Comparison of ENCODE assay signal across 15 mouse cellular contexts in the genomic region with DNA sequence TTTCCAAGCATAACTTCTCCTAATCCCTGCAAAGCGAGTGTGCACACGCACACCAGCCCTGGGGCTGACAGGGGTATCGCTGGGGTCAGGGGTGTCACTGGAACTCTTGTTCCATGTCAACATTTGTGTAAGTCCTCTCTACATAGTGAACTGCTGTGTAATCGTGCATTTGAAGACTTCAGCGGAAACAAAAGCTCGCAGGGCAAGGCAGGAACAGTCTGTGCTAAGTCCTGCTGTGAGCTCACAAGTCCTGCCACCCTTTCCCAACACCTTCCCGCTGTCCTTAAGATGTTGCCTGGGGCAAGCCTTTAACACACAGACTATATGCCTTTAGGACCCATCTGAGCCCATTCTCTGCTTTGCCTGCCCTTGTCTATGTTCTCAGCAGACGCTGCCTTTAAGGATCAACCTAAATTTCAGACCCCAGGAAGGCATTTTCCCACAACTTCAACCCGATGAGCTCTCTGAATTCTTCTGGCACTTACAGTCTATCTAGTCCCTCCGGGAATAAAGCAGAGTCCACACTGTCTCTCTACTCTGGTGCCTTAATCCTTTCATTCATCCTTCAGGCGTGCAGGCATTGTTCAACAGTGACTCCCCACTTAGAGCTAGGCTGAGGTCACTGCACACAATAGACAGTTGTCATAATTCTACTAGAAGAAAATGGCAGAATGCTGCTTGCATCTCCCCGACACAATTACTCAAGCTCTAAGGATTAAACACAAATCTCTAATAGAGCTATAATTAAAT.
DNase-seq lines count a peak whose midpoint lies in the region; ATAC-seq lines count a peak whose summit lies in the region.
"Had no signal": no experiment of that assay in that cellular context is flagged by ENCODE, and none has a peak within 500 bp of the region (broad histone marks: within the 10 kb centered on the region; RNA-seq: fewer than 3 reads in every experiment).

No protein-coding gene starts in this region.

- H3K9ac ChIP-seq in hindbrain, embryonic 11.5 days (ENCODE audit: low read depth, low read length) = no peak overlapping the region
- 0 out of 2 replicates have a peak overlapping the region, but pooled peaks have one; percentile 7 for H3K9ac ChIP-seq in hindbrain, embryonic 14.5 days
- no peak overlapping the region for H3K9ac ChIP-seq in midbrain, embryonic 16.5 days (ENCODE audit: low read depth, low read length)
- H3K9ac ChIP-seq: liver, embryonic 13.5 days had no signal

- 25% methylated on average over 12 of the region's 12 CpGs for WGBS in hindbrain, embryonic 10.5 days
- WGBS in hindbrain, embryonic 11.5 days = 25% methylated on average over 12 of the region's 12 CpGs
- WGBS in hindbrain, embryonic 14.5 days = 20% methylated on average over 12 of the region's 12 CpGs
- 12% methylated on average over 12 of the region's 12 CpGs for WGBS in midbrain, embryonic 16.5 days

- ATAC-seq in hindbrain, embryonic 11.5 days (ENCODE audit: low FRiP score) = no peak
- ATAC-seq in hindbrain, embryonic 14.5 days (ENCODE audit: low FRiP score) = no peak
- 0 out of 2 replicates have a peak, but pooled peaks have one; percentile 27 for ATAC-seq in midbrain, embryonic 16.5 days

- no peak overlapping the region for H3K4me2 ChIP-seq in hindbrain, embryonic 11.5 days (replicated peaks; ENCODE audit: low read depth, low read length)
- no peak overlapping the region for H3K4me2 ChIP-seq in hindbrain, embryonic 14.5 days (replicated peaks)
- H3K4me2 ChIP-seq in midbrain, embryonic 16.5 days (ENCODE audit: low read length) = no peak overlapping the region
- H3K4me2 ChIP-seq: liver, embryonic 13.5 days had no signal

- no peaks in the 10 kb centered on the region for H3K9me3 ChIP-seq in hindbrain, embryonic 10.5 days
- H3K9me3 ChIP-seq in hindbrain, embryonic 11.5 days (ENCODE audit: control insufficient read depth, low read length) = no peaks in the 10 kb centered on the region
- H3K9me3 ChIP-seq in hindbrain, embryonic 14.5 days (ENCODE audit: control insufficient read depth, low read length) = no peaks in the 10 kb centered on the region
- H3K9me3 ChIP-seq in midbrain, embryonic 16.5 days (replicated peaks; ENCODE audit: control insufficient read depth, low read length, poor library complexity, severe bottlenecking) = no peaks in the 10 kb centered on the region
- H3K9me3 ChIP-seq: liver, embryonic 13.5 days had no signal

- H3K4me1 ChIP-seq in hindbrain, embryonic 10.5 days (replicated peaks) = peaks cover 70% of the 10 kb centered on the region
- peaks cover 9% of the 10 kb centered on the region; the same call in 1 of the 2 replicates for H3K4me1 ChIP-seq in hindbrain, embryonic 11.5 days (replicated peaks; ENCODE audit: control insufficient read depth, insufficient read depth, low read length)
- H3K4me1 ChIP-seq in hindbrain, embryonic 14.5 days (replicated peaks; ENCODE audit: control insufficient read depth, insufficient read depth, low read length) = peaks cover 41% of the 10 kb centered on the region
- H3K4me1 ChIP-seq in midbrain, embryonic 16.5 days (ENCODE audit: control insufficient read depth, insufficient read depth, low read length) = peaks cover 32% of the 10 kb centered on the region

- H3K36me3 ChIP-seq in hindbrain, embryonic 10.5 days = no peaks in the 10 kb centered on the region
- H3K36me3 ChIP-seq in hindbrain, embryonic 11.5 days (ENCODE audit: control insufficient read depth, insufficient read depth, low read length) = no peaks in the 10 kb centered on the region
- H3K36me3 ChIP-seq in hindbrain, embryonic 14.5 days (replicated peaks; ENCODE audit: control insufficient read depth, insufficient read depth) = no peaks in the 10 kb centered on the region
- H3K36me3 ChIP-seq in midbrain, embryonic 16.5 days (ENCODE audit: control insufficient read depth, insufficient read depth, low read length) = no peaks in the 10 kb centered on the region
- H3K36me3 ChIP-seq: liver, embryonic 13.5 days had no signal

- no peak overlapping the region for H3K4me3 ChIP-seq in hindbrain, embryonic 10.5 days
- H3K4me3 ChIP-seq in hindbrain, embryonic 11.5 days (ENCODE audit: low read depth, low read length) = no peak overlapping the region
- no peak overlapping the region for H3K4me3 ChIP-seq in hindbrain, embryonic 14.5 days (replicated peaks; ENCODE audit: low read length)
- no peak overlapping the region for H3K4me3 ChIP-seq in midbrain, embryonic 16.5 days (ENCODE audit: low read depth, low read length)
- H3K4me3 ChIP-seq: liver, embryonic 13.5 days; myocyte had no signal

- H3K27me3 ChIP-seq in hindbrain, embryonic 10.5 days (ENCODE audit: insufficient read depth, poor library complexity, severe bottlenecking) = no peaks in the 10 kb centered on the region
- no peaks in the 10 kb centered on the region; the same call in 1 of the 2 replicates for H3K27me3 ChIP-seq in hindbrain, embryonic 11.5 days (ENCODE audit: control insufficient read depth, insufficient read depth, low read length)
- H3K27me3 ChIP-seq in hindbrain, embryonic 14.5 days (ENCODE audit: control insufficient read depth, insufficient read depth, low read length) = no peaks in the 10 kb centered on the region
- no peaks in the 10 kb centered on the region for H3K27me3 ChIP-seq in midbrain, embryonic 16.5 days (ENCODE audit: control insufficient read depth, insufficient read depth, low read depth, low read length)
- H3K27me3 ChIP-seq: liver, embryonic 13.5 days had no signal

- DNase-seq in hindbrain, embryonic 10.5 days (ENCODE audit: low spot score) = no peak
- DNase-seq in hindbrain, embryonic 11.5 days (ENCODE audit: low spot score) = no peak
- DNase-seq in fat pad, adult 2 months (ENCODE audit: extremely low read depth, low read depth, low spot score) = peak; percentile 54
- DNase-seq in hindbrain, embryonic 14.5 days (ENCODE audit: low spot score) = no peak
- no peak for DNase-seq in layer of hippocampus, adult 18-20 months (ENCODE audit: low spot score in 2 of 2)
- no peak for DNase-seq in yolk sac, embryonic 10.5 days (ENCODE audit: low spot score)
- no peak for DNase-seq in natural killer cell, adult 2 months (ENCODE audit: low spot score in 2 of 2)
- DNase-seq: adrenal gland, postnatal 10 days; cerebellum, postnatal 10 days; heart, adult 18-20 months; kidney, adult 8-10 months; liver, embryonic 13.5 days; lung, postnatal 4 days had no signal

- peak overlapping the region; percentile 31 for H3K27ac ChIP-seq in hindbrain, embryonic 10.5 days
- H3K27ac ChIP-seq in hindbrain, embryonic 11.5 days (ENCODE audit: low read depth, low read length) = no peak overlapping the region
- H3K27ac ChIP-seq in hindbrain, embryonic 14.5 days = 0 out of 2 replicates have a peak overlapping the region, but pooled peaks have one; percentile 4
- peak overlapping the region; percentile 50 for H3K27ac ChIP-seq in midbrain, embryonic 16.5 days (ENCODE audit: low read length)
- H3K27ac ChIP-seq: liver, embryonic 13.5 days had no signal
